Mouse (Mus musculus) adipose tissue, adult 10 weeks (tissue): ENCODE measurements around the gene Ankdd1b. TPM values are rescaled to one million over a fixed set of nuclear protein-coding genes. Genes with fewer than 3 reads are reported as not detected.

Experiments used
- polyA plus RNA-seq: library from polyadenylated mRNA; stranded (reverse); fragments of 350-450 nt; fragmentation: Illumina TruSeq; extraction: RNeasy Lipid Tissue Mini Kit (QIAGEN cat#74804); gene quantifications from one replicate; pipeline ENCODE4 v1.2.3, GENCODE M21; 2014; ENCODE audit warnings: low read depth, low replicate concordance

The Ankdd1b gene
- 0.61 TPM for polyA plus RNA-seq

DNA sequence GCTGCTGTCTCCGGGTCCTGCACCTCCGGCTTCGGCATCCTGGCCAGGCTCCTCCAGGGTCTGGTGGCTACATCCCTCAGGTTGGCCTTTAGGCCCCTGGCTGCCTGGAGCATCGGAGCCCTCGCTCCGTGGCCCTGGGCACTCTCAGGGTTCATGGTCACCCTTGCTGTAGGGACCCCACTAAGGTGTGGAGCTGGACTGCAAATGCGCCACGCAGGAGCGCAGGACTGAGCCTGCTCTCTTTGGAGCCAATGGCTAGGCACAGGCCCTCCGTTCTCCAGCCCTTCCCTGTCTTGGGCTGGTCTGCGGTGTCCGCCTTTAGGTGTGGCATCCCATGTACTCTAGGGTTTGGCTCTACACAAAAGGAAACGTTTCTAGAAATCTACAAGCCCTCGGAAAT is at the start of gene Ankdd1b:
Ankdd1b (minus strand) TSS at position 242 of the 400 bp plus-strand sequence.

DNA sequence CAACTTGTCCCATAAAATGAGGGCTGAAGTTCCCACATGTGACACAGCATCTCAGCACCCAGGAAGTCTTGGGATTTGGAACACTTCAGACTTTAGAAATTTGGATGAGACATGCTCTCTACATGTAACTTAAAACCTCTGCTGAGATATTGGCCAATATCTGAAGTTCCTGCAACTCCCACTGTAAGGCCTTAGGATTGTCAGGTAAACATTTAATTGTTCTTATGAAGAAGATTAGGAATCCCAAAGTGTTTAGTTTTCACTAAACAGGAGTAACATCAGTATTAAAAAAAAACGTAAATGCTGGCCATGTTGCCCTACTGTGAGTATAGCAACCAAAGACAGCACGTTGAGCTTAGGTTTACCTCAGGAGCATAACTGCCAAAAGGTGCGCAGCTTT is 19.4 kb upstream of the Ankdd1b start, which contains the start of gene Gm17622:
Gm17622 (plus strand) TSS at position 301 of the 400 bp plus-strand sequence.

DNA sequence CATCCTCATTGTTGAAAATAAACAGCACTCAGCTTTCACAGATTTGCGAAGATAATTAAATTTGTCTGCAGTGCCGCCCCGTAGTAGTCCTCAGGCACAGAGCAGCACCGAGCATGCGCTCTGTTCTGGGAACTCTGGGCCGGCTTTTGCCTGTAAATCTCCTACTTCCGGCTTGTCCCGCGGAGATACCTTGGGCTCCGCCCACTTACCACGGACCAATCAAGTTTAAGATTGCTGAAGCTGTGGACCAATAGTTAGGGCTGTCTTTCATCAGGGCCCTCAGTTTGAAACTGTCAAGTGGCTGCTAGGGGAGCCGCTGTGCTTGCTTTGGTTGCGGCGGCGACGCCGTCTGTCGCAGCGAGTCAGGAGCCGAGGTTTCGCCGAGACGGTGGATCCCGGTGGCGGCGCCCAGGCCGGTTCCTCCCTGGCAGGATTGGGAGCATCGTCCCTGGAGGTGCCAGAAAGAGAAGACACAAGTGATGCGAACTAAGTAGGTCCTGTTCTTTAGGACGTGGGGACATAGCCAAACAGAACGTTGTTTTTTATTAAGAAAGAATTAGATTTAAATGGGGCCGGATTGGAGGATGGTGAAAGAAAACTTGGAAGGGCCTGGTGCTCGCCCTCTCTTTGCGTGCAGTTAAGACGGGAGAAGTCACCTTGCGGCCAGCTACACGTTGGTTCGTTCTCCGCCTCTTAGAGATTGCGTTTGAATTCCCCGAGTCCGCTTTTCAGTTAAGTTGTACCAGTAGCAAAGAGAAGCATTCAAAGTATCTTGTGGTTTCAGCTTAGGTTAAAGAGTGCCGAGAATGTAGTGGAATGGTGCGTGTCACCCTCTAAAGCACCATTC is 82.7 kb downstream of the Ankdd1b start, which contains the start of gene Poc5:
Poc5 (plus strand) TSS at position 253 of the 847 bp plus-strand sequence.

Other genes starting within 250 kb of the Ankdd1b start
- 9.9 TPM for gene Poc5, start 82.9 kb downstream of the Ankdd1b start, polyA plus RNA-seq
- not detected for gene Gm17622, start 19.5 kb upstream of the Ankdd1b start, polyA plus RNA-seq
- gene Polk, start 71.4 kb upstream of the Ankdd1b start, polyA plus RNA-seq = 6.9 TPM
- 21.9 TPM for gene Col4a3bp, start 71.4 kb upstream of the Ankdd1b start, polyA plus RNA-seq
- gene Hmgcr, start 199.7 kb upstream of the Ankdd1b start, polyA plus RNA-seq = 35.1 TPM